Mouse (Mus musculus): Measurements from ENCODE around the gene Atp5s.

Atp5s gene

GRCm38 (mm10) chr12:69733518-69733917 is 8.8 kb downstream of the Atp5s start:
- DNase-seq = no peak

- DNase-seq = no peak
Observed at GRCm38 (mm10) chr12:69733923-69734322, 9.2 kb downstream of the Atp5s start.

- DNase-seq = no peak
Observed at GRCm38 (mm10) chr12:69741965-69742364, 17.2 kb downstream of the Atp5s start.

GRCm38 (mm10) chr12:69744138-69744537 is 19.4 kb downstream of the Atp5s start:
- DNase-seq = no peak

GRCm38 (mm10) chr12:69751864-69752341 is 27.2 kb downstream of the Atp5s start:
- no peak for DNase-seq

GRCm38 (mm10) chr12:69753936-69754335 is 29.2 kb downstream of the Atp5s start:
- no peak for DNase-seq

- DNase-seq = no peak
Observed at GRCm38 (mm10) chr12:69756015-69756414, 31.3 kb downstream of the Atp5s start.

GRCm38 (mm10) chr12:69757418-69758141 is 32.8 kb downstream of the Atp5s start:
- peak; percentile 51 to 61 for DNase-seq

GRCm38 (mm10) chr12:69758221-69759185 is 33.8 kb downstream of the Atp5s start:
- no peak for DNase-seq

GRCm38 (mm10) chr12:69759267-69759885 is 34.6 kb downstream of the Atp5s start:
- no peak for DNase-seq

- no peak for DNase-seq
Observed at GRCm38 (mm10) chr12:69760014-69760413, 35.3 kb downstream of the Atp5s start.

- no peak for DNase-seq
Observed at GRCm38 (mm10) chr12:69760743-69761406, 36.1 kb downstream of the Atp5s start.

- DNase-seq = no peak
Observed at GRCm38 (mm10) chr12:69761603-69762002, 36.9 kb downstream of the Atp5s start.

- DNase-seq = no peak
Observed at GRCm38 (mm10) chr12:69765543-69765942, 40.8 kb downstream of the Atp5s start.

GRCm38 (mm10) chr12:69766185-69766904 is 41.6 kb downstream of the Atp5s start:
- DNase-seq = no peak

- DNase-seq = no peak
Observed at GRCm38 (mm10) chr12:69767476-69768258, 42.9 kb downstream of the Atp5s start.

- no peak for DNase-seq
Observed at GRCm38 (mm10) chr12:69768841-69769240, 44.1 kb downstream of the Atp5s start.

GRCm38 (mm10) chr12:69776607-69777340 is 52.0 kb downstream of the Atp5s start:
- DNase-seq = no peak

- DNase-seq = no peak
Observed at GRCm38 (mm10) chr12:69777341-69777730, 52.6 kb downstream of the Atp5s start.

GRCm38 (mm10) chr12:69777957-69778356 is 53.2 kb downstream of the Atp5s start:
- no peak for DNase-seq
